Mouse (Mus musculus) embryo, embryonic 10 days (tissue): ENCODE data around the gene RPS10-NUDT3.

Experiments used
- DNase-seq: peaks from one replicate; pipeline ENCODE4 v3.0.0-alpha.2; 2015; ENCODE audit warnings: low spot score

The RPS10-NUDT3 gene

DNA sequence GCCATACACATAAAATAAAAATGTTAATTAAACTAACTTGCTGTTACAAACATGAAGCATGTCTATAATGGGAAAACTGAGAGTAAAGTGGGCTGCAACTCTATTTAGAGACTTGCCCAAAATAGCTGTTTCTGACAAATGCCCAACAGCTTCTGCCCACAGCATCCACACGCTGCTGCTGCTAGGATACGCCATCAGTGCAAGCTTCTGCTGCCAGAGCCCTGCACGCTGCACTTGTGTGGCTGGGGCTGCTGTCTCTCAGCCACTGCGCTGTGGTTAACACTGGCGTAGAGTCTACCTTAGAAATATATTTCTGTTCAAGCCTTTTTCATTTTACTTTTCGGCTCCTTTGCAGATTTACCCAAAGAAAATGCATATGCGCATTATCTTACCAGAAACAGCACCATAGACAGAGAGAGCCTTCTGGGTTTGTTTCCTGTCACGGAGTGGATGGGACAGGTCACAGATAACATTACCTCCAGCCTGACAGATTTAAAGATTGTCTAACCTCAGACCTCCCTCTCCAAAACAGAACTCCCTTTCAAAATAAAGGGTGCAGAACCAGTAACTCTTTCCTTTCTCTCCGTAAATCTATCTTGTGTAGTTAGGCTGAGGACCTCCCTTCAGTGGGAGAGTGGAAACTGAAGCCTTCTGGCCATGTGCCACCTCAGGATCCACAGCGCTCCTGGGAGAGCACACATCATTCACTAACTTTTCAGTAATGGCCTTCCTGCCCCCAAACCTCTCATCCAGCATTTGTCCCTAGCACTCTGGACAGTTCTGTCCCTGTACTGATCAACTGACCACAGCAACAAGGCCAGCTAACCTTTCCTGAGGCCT lies 24.1 kb downstream of the RPS10-NUDT3 start:
- DNase-seq, result no peak

DNA sequence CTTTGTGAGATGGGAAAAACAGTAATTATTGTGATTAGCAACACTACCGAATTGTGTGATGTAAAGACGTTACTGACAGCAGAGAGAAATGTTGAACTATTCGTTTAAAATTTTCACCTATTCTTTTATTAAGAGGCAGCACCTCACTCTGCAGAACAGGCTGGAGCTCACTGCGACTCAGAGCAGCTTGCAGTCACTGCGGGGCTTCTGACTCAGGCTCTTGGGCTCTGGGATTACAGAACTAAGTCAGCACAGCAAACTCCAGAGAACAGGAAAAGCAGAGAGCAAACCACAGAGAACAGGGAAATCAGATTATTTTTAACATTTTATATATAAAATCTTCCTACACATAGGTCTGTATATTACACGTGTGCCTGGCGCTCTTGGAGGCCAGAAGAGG lies 25.4 kb downstream of the RPS10-NUDT3 start:
- DNase-seq, result no peak

DNA sequence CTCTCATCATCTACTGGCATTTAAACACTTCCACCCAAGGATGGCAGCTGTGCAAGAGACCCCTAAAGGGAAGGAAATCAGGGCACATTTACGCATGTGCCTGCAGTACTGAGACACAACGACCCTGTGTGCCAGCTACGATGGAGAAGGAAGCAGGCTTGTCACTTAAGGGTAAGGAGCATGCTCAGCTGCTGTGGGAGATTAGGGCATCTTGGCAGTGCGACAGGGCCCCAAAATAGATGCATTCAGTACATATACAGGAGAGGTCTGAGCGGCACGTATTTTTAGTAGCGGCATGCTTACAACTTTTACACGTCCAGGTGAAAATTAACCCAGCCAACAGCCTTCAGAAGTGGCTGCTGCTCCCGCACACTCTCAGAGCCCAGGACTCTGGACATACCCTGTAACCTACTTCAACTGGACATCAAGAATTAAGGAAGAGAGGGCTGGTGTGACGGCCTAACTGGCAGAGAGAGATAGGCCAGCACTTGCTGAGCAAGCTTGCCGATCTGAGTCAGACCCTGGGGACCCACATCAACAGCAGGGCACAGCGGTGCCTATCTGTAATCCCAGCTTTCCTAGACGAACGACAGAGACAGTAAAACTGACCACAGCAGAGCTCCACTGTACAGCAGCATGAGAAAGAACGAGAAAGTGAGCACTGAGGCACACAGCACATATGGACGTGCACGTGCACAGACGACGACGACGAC lies 31.3 kb downstream of the RPS10-NUDT3 start:
- no peak for DNase-seq

DNA sequence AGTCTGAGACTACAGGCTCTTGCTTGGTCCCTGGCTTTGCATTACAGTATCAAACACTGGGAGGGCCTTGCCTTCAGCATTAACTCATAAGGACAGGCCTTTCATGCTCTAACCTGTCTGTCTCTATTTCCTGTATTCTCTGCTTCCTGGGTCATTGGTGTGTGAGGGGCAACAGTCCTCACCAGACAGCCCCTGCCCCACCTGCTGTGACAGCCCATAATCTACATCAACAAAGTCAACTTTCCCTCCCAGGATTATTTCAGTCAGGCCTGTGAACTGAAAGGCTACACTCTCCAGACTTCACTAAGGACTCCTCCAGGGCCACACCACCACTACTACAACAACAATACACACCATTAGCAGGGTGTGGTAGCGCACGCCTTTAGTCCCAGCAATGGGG lies 32.0 kb downstream of the RPS10-NUDT3 start:
- no peak for DNase-seq

DNA sequence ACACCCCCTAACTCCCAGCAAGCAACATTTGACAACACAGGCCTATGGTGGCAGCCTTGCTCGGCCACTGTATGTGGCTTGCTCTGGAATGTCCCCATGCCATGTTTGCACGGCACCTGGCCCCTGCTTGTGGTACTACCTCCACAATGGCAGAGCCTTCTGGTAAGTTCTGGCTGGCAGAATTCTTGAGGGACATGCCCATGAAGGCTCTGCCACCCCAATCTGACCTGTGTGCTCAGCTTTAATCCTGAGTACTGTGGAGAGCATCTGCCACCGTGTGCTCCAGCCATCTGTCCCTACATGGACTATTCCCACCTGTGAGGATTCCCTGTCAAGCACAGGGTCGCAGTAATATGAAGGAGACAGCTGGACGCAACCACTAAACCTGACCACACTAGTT lies 34.2 kb downstream of the RPS10-NUDT3 start:
- DNase-seq, result no peak

DNA sequence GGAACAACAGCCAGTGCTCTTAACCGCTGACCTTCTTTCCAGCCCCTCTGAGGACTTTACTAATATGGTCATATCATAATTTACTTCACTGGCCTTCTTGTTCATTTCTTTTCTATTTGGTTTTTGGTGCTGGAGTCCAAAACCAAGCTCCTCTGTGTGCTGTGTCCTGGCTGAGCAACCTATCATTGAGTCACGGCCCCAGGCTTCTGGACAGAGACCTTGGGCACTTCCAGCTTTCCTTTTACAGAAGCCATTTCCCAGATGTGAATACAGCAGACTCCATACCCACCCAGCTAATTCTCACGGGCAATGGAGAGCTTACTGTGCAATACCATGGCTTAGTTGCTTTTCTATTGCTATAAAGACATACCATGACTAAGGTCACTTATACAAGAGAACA lies 34.7 kb downstream of the RPS10-NUDT3 start:
- no peak for DNase-seq

DNA sequence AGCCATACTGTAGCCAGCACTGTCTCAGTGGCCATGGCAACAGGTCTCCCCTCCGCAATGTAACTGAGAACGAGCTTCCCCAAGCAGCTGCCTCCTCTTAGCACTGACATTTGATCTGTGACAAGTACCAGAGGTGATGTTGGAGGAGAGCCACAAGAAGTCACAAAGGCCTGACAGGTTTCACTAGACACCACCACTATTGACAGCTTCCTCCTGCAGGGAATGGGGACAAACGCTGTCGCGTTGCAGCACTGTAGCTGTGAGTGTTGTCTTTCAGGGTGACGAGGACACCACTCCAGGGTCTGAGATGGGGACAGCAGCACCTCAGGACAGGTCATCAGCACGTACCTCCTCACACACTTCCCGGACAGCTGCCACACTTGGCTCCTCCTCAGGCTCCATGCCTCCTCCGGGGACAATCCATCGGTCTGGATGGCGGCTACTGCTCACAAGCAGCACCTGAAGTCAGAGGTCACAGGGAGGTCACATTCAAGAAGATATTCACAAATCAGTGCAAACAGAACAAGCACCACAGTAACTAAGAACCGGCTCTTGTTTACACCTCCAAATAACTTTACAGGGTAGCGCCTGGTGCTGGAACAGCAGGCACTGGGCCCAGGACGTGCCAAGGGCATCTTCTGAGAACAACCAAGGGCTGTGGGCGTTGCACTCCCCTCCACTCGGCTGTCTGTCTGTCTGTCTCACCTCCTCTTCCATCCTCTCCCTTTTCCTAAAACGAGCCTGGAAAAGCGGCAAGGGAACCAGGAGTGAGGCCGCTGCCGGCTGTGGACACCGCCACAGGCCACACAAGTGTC lies 38.4 kb downstream of the RPS10-NUDT3 start:
- no peak for DNase-seq

DNA sequence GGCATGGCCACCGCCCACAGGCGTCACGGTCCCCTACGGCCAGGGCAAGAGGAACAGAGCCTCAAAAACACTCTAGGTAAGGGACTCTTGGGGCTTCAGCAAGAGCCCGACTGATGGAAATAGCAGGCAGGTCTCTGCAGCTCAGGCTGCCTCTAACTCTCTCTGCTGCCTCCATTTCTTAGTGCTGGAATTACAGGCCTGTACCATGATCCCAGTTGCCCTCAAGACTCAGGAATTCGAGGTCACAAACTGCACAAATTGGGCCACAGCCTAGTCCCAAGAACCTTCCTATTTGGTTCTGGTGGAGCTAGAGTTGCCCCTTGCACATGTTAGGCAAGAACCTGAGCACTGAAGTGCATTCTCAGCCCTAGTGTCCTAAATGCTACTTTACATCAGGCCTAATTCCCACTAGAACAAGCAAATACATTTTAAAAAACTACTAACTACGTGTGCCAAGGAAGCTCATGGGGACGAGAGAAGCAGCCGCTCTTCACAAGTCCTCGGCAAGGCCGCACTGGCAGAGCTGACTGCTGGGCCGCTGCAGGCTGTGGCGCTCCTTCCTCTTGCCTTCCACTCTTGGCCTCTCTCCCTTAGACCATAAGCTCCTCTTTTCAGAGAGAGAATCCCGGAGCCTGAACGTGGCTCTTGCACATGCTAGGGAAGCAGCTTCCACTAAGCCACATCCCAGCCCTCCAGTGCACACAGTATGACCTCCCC lies 39.2 kb downstream of the RPS10-NUDT3 start:
- DNase-seq, result no peak

DNA sequence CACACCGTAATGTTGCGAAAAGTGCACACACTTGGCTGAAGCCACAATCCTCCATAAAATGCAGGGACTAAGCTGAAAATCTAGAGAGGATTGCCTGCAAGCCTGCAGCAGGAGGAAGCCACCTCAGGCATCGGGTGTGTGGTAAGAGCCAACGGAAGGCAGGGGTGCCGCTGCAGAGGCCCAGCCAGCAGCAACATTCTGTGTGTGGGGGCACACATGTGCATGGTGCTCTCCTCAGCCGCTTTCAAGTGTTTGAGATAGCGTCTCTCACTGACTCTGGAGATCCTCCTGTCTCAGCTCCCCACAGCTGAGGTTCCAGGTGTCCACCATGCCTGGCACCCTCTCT lies 42.5 kb downstream of the RPS10-NUDT3 start:
- no peak for DNase-seq

DNA sequence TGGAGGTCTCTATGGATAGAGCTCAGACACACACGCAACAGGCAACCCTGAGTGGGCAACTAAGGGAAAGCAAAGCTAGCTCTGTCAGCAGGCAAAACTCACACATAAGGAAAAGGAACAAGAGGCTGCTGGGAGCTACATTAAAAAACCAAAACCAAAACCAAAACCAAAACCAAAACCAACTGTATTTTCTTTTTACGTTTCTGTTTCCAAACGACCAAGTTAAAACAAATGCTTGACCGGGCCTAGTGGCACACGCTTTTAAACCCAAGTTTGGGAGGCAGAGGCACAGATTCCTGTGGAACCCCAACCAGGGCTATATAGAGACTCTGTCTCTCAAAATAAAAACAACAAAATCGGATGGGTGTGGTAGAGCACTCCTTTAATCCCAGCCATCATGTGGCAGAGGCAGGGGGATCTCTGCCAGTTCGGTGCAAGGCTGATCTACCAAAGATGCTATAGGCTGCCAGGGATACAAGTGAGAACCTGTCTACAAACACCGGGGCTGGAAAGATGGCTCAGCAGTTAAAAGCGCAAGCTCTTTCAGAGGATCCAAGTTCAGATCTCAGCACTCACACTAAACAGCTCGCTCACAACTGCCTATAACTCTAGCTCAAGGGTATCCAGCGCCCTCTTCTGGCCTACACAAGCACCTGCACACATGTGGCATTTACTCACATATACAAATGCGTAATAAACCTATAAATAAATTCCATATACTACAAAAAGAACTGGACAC lies 43.0 kb downstream of the RPS10-NUDT3 start:
- DNase-seq, result no peak

DNA sequence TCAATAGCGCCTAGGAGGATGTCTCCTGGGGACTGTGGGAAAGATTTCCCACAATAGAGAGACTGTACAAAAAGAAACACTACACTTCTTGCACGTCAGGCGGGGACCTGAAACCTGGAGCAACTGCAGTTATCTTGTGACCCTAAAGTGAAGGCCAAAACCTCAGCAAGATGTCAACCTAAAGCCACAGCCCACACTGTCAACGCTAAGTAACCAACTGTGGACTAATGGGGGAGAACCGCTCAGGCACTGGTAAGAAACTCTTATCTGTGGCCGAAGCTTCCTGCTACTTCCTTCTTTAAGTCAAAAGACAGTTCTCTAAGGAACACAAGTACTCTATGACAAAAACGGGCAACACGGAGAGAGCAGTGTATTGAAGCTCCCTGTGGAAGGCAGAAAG lies 46.8 kb downstream of the RPS10-NUDT3 start:
- DNase-seq, result no peak

DNA sequence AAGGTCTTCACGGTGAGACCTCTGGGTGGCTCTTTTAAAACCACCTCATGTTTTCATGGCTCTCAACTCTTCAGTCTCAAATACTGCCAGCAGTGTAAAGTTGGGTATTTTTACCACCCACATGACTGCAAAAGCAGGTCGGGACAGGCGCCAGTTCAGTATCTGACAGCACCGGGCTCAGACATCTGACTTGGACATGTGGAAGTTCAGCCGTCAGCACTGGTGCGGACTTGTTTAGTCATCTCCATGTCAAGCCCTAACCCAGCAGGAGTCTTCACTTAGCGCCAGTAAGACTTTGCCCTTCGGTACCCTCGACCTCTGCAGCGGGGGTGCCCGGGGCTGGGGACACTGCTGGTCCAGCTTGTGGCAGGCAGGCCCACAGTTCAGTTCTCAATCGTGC lies 47.8 kb downstream of the RPS10-NUDT3 start:
- DNase-seq, result no peak

DNA sequence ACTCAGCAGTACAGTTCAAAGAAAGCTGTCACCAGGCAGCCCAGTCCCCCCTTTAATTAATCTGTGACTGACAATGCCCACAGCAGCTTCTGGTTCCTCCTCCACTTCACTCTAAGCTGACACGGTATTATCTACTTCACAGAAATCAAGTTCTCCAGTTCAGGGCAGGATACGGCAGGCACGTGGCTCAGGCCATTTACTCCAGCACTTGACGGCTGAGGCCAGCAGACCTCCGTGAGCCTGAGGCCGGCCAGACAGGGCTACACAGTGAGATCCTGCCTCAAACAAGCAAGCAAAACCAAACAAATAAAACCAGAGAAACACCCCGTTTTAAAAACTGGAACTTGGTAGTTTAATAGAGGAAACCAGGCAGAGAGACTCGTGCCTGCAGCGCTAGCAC lies 48.4 kb downstream of the RPS10-NUDT3 start:
- DNase-seq, result no peak

DNA sequence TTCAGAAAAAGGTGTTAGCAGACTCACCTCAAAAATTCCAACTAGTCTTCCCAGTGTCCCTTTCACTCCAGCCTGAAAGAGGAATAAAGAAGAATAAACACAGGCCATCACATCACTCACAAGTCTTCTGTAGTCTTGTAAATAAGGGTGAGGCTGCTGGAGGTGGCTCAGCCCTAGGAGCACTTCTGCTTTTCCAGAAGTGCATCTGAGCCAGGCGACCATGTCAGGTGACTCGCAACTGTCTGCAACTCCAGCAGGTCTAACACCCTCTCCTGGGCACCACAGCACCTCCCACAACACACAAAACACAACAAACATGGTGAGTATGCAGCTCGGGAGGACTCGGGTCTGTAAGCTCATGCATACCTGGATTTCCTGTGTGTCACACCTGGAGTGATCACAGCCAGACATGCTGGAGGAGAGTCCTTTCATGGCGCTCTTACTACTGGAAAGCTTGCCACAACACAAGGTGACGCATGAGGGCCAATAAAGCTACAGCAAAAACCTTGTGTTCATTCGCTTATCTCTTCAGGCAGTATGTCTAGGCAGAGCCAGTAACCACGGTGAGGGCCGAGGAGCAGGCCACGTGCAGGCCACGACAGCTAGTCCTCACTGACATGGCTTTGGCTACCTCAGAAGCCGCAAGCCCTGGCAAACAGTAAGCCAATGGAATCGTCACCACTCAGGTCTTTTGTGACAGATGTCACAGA lies 51.7 kb downstream of the RPS10-NUDT3 start:
- no peak for DNase-seq

DNA sequence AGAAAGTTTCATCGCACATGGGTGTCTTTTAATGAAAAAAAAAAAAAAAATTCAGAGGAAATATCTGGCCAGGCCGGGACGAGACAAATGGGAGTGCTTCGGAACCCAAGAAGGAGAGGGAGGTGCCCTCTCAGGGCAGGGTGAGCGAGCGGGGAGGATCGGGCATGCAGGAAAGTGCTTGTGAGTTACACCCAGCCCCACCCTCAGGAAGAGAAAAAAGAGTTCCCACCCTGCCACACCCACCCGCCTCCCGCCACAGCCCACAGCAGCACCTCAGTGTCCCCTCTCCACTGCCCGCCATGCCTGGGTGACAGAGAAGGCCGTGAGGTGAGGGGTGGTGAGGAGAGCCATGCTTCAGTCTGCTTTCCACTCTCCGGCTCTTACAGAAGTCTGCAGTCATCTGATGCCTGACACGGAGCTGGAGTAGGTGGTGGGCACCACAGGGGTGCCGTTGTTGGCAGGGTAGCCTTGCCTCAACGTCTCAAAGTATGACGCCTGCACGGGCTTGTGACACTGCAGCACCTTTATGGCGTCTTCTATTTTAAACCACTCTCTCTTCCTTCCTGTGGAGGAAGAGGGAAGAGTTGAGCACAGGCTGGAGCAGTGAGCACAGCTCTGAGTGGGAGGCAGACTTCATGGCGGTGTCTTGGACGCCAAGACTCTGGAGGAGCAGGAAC lies 54.5 kb downstream of the RPS10-NUDT3 start:
- DNase-seq, result no peak

DNA sequence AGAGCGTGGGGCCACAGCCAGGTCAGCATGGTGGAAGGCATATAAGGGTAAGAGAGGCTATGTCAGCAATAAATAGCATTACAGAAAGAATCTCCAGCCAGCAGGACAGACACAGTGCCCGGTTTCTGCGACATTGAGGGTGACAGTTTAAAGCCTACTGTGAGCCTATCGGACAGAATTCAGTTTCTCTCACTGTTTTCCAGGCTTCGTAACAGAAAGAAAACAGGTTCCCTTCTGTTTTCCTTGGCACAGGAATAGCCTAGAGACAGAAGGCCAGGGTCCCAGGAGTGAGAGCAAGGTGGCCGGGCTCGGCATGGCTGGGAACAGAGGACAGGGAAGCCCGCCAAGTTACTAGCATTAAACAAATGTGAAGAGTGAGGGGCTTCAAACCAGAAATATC lies 55.2 kb downstream of the RPS10-NUDT3 start:
- no peak for DNase-seq

DNA sequence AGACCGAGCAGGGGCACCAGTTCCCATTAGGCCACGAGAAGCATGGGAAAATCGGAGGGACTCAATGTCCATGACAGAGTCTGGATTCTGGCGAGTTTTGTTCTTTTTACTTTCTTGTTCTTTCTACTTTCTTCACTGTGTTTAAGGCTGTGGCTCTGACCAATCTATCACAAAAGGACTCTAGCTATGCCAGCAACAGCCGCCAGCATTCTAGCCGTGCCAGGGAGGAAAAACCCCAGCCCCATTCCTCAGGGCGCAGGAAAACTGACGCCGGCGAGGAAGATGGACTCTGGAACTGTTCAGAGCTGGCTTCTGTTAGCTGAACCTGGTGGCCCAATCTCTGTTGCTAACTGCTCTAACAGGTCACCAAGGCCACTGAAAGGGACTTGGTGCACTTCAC lies 56.5 kb downstream of the RPS10-NUDT3 start:
- DNase-seq, result no peak

DNA sequence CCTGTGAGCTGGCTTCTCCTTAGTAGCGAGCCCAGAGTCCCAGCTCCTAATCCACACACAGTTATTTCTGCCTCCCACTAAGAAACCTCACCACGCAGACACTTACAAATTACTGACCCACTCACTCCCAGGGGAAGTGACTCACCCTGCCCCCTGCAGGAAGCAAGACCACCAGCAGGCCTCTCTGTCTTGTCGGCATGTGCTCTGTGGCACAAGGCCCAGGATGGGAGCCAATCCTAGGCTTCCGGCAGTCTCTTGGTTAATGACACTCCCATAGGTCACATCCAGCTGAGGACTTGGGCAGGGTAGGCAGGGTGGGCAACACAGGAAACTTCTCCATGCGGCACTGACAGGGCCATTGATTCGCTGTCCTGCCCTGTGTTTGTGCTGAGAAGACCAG lies 57.6 kb downstream of the RPS10-NUDT3 start:
- no peak for DNase-seq

DNA sequence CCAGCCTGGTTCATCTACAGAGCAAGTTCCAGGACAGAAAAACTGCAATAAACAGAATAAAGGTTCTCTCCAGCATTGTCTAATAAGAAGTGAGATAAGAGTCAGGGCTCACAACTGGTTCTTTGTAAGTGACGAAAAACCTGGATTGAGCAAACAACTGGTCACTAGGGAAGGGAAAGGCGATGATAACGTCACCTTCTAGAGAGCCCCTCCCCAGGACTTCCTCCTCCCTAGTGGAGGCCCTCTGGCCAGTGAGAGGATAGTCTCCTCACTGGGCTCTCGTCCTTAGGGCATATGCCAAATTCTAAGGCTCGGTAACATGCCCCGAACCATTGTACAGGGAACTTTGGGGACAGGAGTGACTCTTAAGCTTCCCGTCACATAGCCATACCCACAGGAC lies 59.0 kb downstream of the RPS10-NUDT3 start:
- no peak for DNase-seq

DNA sequence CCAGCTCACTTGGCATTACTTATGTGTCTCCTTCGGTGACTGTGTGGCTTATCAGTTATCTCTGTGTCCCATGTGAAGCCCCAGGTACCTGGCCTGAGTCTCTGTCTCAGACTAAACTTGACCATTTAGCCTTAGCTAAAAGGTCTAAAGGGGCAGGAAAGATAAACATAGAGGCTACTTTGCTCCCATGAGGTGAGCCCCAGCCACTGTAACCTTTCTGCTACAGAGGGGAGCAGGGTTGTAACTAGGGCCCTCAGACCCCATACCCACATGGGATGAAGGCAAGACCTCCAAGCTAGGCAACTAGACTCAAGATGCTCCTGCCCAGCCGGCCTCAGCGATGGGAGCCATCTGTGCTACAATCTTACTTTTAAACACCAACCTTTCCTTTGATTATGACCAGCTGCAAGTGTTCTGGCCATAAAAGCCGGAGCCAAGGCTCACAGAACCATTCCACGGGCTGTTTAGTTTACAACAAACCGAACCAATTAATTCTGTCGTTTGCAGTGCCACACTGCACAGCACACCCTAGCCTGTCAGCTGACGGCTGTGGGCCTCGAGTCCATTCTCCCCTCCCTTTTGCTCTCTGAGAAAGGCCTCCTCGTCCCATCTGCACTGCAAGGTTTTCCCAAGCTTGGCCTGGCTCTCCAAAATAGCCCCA lies 59.8 kb downstream of the RPS10-NUDT3 start:
- no peak for DNase-seq
